Mouse (Mus musculus) v-Abl transformed pro-B cells (cell line): Measurements from ENCODE around the gene Lsm8.

Source experiments
- in situ Hi-C, 2 experiments: fragments of 400-800 bp; cut with MboI; formaldehyde crosslinking; loops; one replicate each; pipeline ENCODE4 v1.15.1; 2025; ENCODE audit not compliant: unreplicated experiment in 2 of 2

Gene Lsm8

GRCm38 (mm10) chr6:18848051-18848701 is at the start of gene Lsm8:
Lsm8 (plus strand) TSS chr6:18848579.
- in situ Hi-C loops = loop anchor here in 1 of 2 experiments (25.0 kb wide), 1 partner anchor 1236 kb away; no protein-coding TSS in a partner anchor

DNA sequence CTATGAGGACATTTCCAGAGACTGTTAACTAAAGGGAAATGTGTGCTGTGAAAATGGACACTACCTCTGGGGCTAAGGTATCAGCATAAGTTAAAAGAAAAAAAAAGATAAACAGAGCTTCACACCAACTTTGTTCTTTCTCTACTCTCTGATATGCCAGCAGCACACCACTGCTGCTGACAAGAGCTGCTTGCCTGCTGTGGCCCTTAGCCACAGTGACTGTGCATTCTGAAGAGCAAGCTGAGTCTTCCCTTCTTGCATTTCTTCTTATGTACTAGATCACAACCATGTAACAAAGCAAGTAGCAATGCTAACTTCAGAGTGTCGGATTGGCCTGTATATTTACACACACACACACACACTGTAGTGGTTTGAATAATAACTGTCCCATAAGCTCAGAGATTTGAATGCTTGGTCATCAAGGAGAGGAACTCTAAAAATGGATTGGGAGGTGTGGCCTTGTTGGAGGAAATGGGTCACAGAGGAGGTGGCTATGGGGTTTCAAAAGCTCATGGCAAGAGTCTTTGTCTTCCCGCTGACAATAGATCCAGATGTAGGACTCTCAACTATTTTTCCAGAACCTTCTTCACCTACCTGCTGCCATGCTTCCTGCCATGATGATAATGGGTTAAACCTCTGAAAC is 47.4 kb upstream of the Lsm8 start:
- in situ Hi-C loops = loop anchor here in 1 of 2 experiments (25.0 kb wide), 1 partner anchor 1689 kb away; no protein-coding TSS in a partner anchor

GRCm38 (mm10) chr6:18812623-18813022 is 35.8 kb upstream of the Lsm8 start:
- in situ Hi-C loops = loop anchor here in 1 of 2 experiments (25.0 kb wide), 1 partner anchor 1700 kb away; no protein-coding TSS in a partner anchor

- in situ Hi-C loops = loop anchor here in 1 of 2 experiments (25.0 kb wide), 1 partner anchor 1703 kb away; no protein-coding TSS in a partner anchor
Measured at GRCm38 (mm10) chr6:18815606-18816005, 32.8 kb upstream of the Lsm8 start.

DNA sequence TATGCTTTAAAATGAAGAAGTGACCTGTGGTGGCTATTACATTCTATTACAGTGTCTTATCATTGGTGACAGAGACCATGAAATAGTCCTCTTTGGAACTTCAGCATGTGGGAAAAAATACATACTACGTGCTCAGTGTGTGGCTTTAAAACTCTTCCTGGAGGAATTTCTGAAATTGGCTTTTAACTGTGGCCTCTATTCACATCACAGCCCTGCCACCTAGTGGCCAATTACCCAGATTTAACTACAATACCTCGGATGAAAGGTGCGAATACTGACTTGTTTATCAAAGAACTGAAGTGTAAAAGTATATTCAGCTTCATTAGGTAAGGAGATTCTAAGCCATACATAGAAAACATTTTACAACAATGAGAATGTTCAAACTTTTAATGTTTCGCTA is 29.0 kb upstream of the Lsm8 start:
- in situ Hi-C loops = loop anchor here in 1 of 2 experiments (25.0 kb wide), 1 partner anchor 1707 kb away; no protein-coding TSS in a partner anchor

DNA sequence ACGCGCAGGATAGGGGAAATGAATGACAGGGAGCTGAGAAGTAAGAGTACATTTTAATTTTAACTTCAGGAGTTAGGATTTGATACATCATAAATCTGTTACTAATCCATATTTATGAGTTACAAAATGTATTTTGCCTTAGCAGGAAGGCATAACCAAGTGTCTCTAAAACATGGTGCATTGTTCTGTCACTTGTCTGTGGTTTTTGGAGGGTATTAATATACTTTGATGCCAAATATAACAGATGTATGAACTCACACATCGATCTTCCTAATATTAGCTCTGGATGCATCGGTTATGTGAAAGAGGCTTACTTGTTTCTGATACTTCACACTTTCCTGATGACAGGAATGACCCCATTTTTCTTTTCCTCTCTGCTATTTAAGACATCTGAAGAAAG is 28.1 kb upstream of the Lsm8 start:
- in situ Hi-C loops = loop anchor here in 1 of 2 experiments (25.0 kb wide), 1 partner anchor 1708 kb away; no protein-coding TSS in a partner anchor

- in situ Hi-C loops = loop anchor here in 1 of 2 experiments (25.0 kb wide), 1 partner anchor 1711 kb away; no protein-coding TSS in a partner anchor
Measured at GRCm38 (mm10) chr6:18822812-18823211, 25.6 kb upstream of the Lsm8 start.

DNA sequence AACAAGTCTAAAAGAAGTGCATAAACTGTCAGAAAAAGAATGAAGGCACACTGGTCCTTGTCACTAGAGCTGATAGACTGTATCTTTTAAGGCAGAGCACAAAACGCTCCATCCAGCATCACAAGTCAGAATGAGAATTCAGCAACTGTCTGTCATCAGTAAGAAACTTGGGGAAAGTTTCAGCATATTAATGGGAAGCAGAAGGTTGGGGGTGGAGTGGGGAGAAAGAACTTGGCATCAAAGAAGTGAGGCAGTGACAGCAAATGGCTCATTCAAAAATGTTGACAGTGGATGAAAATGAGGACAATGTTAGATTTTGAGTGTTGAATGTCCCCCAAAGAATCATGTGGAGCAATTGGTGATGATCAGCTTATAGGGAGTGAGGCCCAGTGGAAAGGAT is 15.4 kb upstream of the Lsm8 start:
- in situ Hi-C loops = loop anchor here in 1 of 2 experiments (25.0 kb wide), 1 partner anchor 1221 kb away; no protein-coding TSS in a partner anchor

DNA sequence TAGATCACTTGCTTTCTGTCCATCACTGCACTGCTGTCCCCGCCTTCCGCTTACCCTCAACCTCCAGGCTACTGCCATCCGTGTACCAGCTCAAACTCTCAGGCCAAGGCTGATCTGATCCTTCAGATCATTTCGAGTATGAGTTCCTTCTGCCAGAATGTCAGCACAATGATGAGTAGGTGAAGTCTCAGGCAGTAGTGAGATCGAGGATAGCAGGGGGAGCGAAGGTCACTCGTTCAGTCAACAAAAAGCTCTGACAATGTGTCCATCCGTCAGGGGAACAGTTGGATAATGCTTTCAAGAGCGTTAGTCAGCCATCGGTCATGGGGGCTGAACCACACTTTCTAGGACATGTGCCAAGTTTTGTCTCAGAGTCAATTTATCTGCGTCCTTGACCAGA is 3.9 kb upstream of the Lsm8 start:
- in situ Hi-C loops = loop anchor here in 1 of 2 experiments (25.0 kb wide), 1 partner anchor 1232 kb away; no protein-coding TSS in a partner anchor

GRCm38 (mm10) chr6:18845571-18845970 is 2.8 kb upstream of the Lsm8 start:
- in situ Hi-C loops = loop anchor here in 1 of 2 experiments (25.0 kb wide), 1 partner anchor 1233 kb away; no protein-coding TSS in a partner anchor

- in situ Hi-C loops = loop anchor here in 1 of 2 experiments (25.0 kb wide), 1 partner anchor 1236 kb away; no protein-coding TSS in a partner anchor
Measured at GRCm38 (mm10) chr6:18848702-18849061, 303 bp downstream of the Lsm8 start.

- in situ Hi-C loops = no loop called here
Measured at GRCm38 (mm10) chr6:18855323-18855722, 6.9 kb downstream of the Lsm8 start.

- in situ Hi-C loops = no loop called here
Measured at GRCm38 (mm10) chr6:18856487-18857078, 8.2 kb downstream of the Lsm8 start.

- in situ Hi-C loops = no loop called here
Measured at GRCm38 (mm10) chr6:18866018-18866417, 17.6 kb downstream of the Lsm8 start, which contains the start of gene Ankrd7. Ankrd7 (plus strand) TSS chr6:18866318.

GRCm38 (mm10) chr6:18889030-18889429 is 40.7 kb downstream of the Lsm8 start:
- in situ Hi-C loops = no loop called here

DNA sequence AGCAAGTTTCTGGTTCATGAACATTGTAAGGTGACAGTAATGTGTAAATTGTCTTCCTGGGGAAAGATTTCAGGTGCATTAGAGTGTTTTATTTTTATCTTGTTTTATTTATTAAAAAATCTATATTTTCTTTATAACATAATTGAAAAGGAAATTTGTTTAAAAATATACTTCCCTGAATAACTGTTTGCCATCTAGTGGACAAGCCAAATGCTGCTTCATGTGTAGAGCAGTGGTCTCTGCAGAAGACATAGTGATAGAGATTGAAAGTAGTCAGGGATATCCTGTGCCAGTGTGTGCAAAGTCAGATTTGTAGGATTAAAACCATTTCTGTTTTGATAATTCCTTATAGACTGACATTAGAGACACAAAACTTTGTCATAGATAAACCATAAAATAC is 45.8 kb downstream of the Lsm8 start:
- in situ Hi-C loops = no loop called here
